Mouse (Mus musculus) megakaryocyte, embryonic 14.5 days (primary cell): ENCODE measurements at regions not wholly inside any gene's neighbourhood (a gene's known extent, or its start where the extent isn't known, plus 50 kb on each side); places are given as distances from the start of the nearest gene placed in this dataset.

Experiments used
- FLI1 ChIP-seq: IDR thresholded peaks from 2 replicates; pipeline ENCODE4 v1.6.1; 2012; ENCODE audit warnings: low read length, inconsistent platforms, mixed read lengths
- GATA1 ChIP-seq: IDR thresholded peaks from 3 replicates; pipeline ENCODE4 v1.6.1; 2012; ENCODE audit warnings: mixed read lengths, low read length, inconsistent platforms, borderline replicate concordance

DNA sequence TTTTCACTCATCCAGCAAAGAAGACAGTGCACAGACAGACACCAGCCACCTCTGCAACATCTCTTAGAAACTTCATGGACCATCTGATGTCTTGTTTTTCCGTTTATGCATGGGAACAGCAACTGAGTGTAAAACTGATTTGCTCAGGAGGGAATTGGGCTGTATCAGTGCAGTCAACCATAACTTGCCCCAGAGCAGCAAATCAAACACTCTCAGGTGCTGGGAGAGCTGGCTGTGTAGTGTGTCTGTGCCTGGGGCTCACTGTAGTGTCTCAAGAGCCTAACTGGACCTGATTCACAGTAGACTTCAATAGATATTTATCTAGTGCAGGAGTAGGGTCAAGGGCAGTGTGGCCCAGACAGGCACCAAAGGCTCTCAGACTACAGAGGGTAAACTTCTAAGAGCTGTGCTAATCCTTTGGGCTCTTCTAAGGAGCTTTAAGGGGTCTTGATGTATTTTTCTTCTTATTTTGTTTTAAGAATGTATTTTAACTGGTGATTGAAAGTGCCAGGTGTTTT lies 50.3 kb upstream of the C1qtnf3 start:
- TF ChIP-seq GATA1 (no peak), FLI1 (no peak)
